Mouse (Mus musculus) mature B cell (primary cell): ENCODE results near the gene Gm6710.
"Not testable (repeated sequence)": the region's sequence is repeated elsewhere in the genome, so short reads cannot be mapped to it uniquely, and the experiment has no call there.

Experiments
- in situ Hi-C: fragments of 300-500 bp; cut with MboI; formaldehyde crosslinking; loops from 2 replicates; pipeline ENCODE4 v1.14.3; 2019

Gm6710 gene

GRCm38 (mm10) chr2:175869024-175869423, at the start of gene Gm6710:
TSS of gene Gm6710 (plus strand) at chr2:175869219.
- in situ Hi-C loops, result not testable (repeated sequence)
